Mouse (Mus musculus): ENCODE measurements around the gene Rassf4. TPM values are rescaled to one million over a fixed set of nuclear protein-coding genes. Genes with fewer than 3 reads are reported as not detected.
A peak's percentile ranks its signal among the peaks of the same experiment; 100 is the strongest.

Rassf4 gene
- polyA plus RNA-seq, 1 experiment from 2014 or later: 19.4 TPM

DNA sequence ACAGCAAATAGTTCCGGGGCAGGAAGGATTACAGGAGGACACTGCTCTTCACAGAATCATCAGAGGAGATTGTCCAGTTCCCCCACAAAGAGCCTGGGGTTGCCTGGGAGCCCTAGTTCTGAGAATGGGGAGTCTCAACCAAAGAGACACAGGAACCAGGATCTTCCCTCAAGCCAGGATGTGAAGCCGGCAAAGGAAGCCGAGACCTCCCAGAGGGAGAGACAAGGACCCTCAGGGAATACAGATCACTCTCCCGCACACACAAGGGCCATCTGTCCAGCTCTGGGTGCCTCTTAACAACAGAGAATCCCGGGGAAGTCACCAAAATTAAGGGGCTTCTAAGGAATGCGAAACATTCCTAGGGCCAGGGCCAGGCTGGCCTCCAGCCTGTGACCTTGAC, 3.6 kb upstream of the Rassf4 start:
- Histone ChIP-seq H3K9ac (replicated peaks; ENCODE audit: low read length) (no peak overlapping the region), H3K4me3 (replicated peaks; ENCODE audit: low read depth, low read length) (no peak overlapping the region), H3K27me3 (ENCODE audit: control insufficient read depth, insufficient read depth, low read length) (no peaks in the 10 kb centered on the region), H3K4me2 (ENCODE audit: low read length) (no peak overlapping the region), H3K9me3 (ENCODE audit: control insufficient read depth, low read length) (no peaks in the 10 kb centered on the region), H3K4me1 (ENCODE audit: control insufficient read depth, insufficient read depth, low read length) (0 out of 2 replicates have a peak, but pooled peaks cover 6% of the 10 kb centered on the region), H3K36me3 (ENCODE audit: control insufficient read depth, insufficient read depth, low read length) (no peaks in the 10 kb centered on the region), H3K27ac (replicated peaks; ENCODE audit: low read depth, low read length) (no peak overlapping the region)
- DNase-seq (no peak), ATAC-seq (ENCODE audit: low FRiP score, low TSS enrichment) (no peak)
- WGBS: 73% methylated on average over 6 of the region's 6 CpGs

DNA sequence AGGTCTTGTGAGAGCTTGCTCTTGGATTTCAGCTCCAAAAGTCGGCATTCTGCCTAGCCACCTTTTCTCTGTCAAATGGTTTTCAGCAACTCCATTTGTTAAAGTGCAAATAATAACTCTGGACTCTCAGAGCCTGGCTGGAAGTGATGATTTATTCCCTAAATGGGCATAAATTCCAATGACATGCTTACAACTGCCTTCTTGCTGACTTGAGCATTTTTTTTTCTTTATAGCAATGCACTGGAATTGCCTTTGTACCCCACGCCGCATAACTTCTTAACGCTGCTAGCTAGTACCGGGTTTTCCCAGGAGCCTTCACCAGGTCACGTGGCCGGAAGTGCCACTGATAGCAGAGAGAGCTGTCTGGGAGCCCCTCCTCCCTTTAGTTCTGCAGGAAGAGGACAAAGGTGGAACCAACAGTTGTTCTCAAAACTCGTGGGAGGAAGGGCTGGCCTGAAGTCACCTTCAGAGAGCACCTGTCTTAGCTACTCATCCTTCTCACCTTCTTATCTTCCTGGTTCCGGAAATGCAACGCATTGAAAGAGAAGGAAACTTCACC, 2.7 kb upstream of the Rassf4 start:
- Histone ChIP-seq H3K4me2 (ENCODE audit: low read length) (no peak overlapping the region), H3K27me3 (ENCODE audit: control insufficient read depth, insufficient read depth, low read length) (no peaks in the 10 kb centered on the region), H3K4me3 (replicated peaks; ENCODE audit: low read depth, low read length) (no peak overlapping the region), H3K4me1 (ENCODE audit: control insufficient read depth, insufficient read depth, low read length) (0 out of 2 replicates have a peak, but pooled peaks cover 6% of the 10 kb centered on the region), H3K36me3 (ENCODE audit: control insufficient read depth, insufficient read depth, low read length) (no peaks in the 10 kb centered on the region), H3K27ac (replicated peaks; ENCODE audit: low read depth, low read length) (no peak overlapping the region), H3K9me3 (ENCODE audit: control insufficient read depth, low read length) (no peaks in the 10 kb centered on the region), H3K9ac (replicated peaks; ENCODE audit: low read length) (no peak overlapping the region)
- 81% methylated on average over 10 of the region's 10 CpGs for WGBS
- ATAC-seq (ENCODE audit: low FRiP score, low TSS enrichment): no peak
- no peak for DNase-seq

DNA sequence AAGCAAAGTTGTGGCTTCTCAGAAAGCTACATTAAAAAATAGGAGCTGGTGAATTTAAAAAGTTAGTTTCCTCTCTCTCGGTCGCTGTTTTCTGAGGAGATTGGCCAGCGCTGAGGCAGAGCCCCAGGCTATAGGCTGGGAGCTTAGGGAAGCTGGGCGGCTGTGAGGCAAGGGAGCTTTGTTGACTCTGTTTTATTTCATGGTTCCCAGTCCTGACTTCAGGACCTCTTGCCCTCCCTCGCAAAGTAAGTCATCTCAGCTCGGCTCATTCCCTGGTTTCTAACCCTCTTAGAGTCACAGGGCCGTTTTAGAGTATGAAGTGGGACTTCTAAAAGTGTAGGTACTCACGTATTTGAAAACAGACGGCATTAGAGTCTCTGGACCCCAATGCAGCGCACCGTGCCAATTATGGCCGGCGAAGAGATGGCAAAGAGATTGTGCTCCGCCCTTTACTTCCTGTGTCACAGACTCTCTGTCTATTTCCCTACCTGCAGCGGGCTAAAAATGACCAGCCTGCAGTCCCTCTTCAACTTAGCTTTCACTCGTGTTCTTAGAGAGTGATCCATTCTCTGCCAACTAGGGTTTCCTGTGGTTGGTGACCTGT, 633 bp upstream of the Rassf4 start:
- H3K4me2 ChIP-seq (ENCODE audit: low read length): peak overlapping the region; percentile 98
- DNase-seq (no peak), ATAC-seq (ENCODE audit: low FRiP score, low TSS enrichment) (no peak)
- H3K9ac ChIP-seq (replicated peaks; ENCODE audit: low read length): peak overlapping the region; percentile 62; the same call in 1 of the 2 replicates
- peaks cover 20% of the 10 kb centered on the region for H3K4me1 ChIP-seq (ENCODE audit: control insufficient read depth, insufficient read depth, low read length)
- no peak overlapping the region for H3K27ac ChIP-seq (replicated peaks; ENCODE audit: low read depth, low read length)
- WGBS: 24% methylated on average over 16 of the region's 16 CpGs
- H3K9me3 ChIP-seq (ENCODE audit: control insufficient read depth, low read length): no peaks in the 10 kb centered on the region
- peak overlapping the region; percentile 52 for H3K4me3 ChIP-seq (replicated peaks; ENCODE audit: low read depth, low read length)
- no peaks in the 10 kb centered on the region for H3K27me3 ChIP-seq (ENCODE audit: control insufficient read depth, insufficient read depth, low read length)
- no peaks in the 10 kb centered on the region for H3K36me3 ChIP-seq (ENCODE audit: control insufficient read depth, insufficient read depth, low read length)

DNA sequence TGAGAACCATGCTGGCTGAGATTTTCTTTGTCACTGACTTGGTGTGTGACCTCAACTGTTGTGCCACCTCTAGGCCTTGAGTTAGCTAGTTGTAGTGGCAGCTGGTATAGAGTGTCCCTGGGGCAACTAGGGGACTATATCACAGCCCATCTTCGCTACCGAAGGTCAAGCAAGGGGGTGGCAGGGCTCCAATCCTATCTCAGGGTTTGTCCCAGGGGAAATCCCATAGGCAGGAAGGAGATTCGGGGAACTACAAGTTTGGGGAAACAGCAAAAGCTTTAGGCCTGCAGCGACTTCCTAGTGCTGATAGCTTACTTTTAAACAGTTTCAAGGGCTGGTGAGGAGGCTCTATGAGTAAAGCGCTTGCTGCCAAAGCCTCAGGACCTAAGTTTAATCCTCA, 1.4 kb downstream of the Rassf4 start:
- H3K9ac ChIP-seq (replicated peaks; ENCODE audit: low read length): no peak overlapping the region
- H3K36me3 ChIP-seq (ENCODE audit: control insufficient read depth, insufficient read depth, low read length): no peaks in the 10 kb centered on the region
- H3K4me1 ChIP-seq (ENCODE audit: control insufficient read depth, insufficient read depth, low read length): peaks cover 20% of the 10 kb centered on the region
- H3K27me3 ChIP-seq (ENCODE audit: control insufficient read depth, insufficient read depth, low read length): no peaks in the 10 kb centered on the region
- WGBS: 58% methylated on average over 5 of the region's 5 CpGs
- ATAC-seq (ENCODE audit: low FRiP score, low TSS enrichment) (no peak), DNase-seq (peak; percentile 11)
- peak overlapping the region; percentile 98 for H3K4me2 ChIP-seq (ENCODE audit: low read length)
- H3K4me3 ChIP-seq (replicated peaks; ENCODE audit: low read depth, low read length): no peak overlapping the region
- no peaks in the 10 kb centered on the region for H3K9me3 ChIP-seq (ENCODE audit: control insufficient read depth, low read length)
- H3K27ac ChIP-seq (replicated peaks; ENCODE audit: low read depth, low read length): no peak overlapping the region

DNA sequence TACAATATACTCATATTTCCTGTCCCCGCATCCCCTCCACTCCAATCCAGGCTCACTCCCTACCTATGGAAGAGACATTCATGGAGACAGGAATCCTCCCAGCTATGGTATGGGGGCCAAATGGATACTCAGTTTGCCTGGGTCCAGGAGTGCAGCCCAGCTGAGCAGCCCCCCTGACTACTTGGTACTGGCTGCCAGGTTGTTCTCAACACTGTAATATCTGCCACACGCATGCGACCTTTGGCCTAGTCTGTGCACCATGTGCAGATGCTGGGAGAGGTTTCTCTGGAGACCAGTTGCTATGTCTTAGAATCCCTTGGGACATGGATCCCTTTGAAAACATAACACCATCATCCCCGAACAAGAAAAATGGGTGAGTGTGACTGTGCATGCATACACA, 2.0 kb downstream of the Rassf4 start:
- DNase-seq: peak; percentile 26
- Histone ChIP-seq H3K9ac (replicated peaks; ENCODE audit: low read length) (no peak overlapping the region), H3K9me3 (ENCODE audit: control insufficient read depth, low read length) (no peaks in the 10 kb centered on the region), H3K4me1 (ENCODE audit: control insufficient read depth, insufficient read depth, low read length) (peaks cover 20% of the 10 kb centered on the region), H3K4me3 (replicated peaks; ENCODE audit: low read depth, low read length) (no peak overlapping the region), H3K4me2 (ENCODE audit: low read length) (peak overlapping the region; percentile 98), H3K27ac (replicated peaks; ENCODE audit: low read depth, low read length) (no peak overlapping the region), H3K27me3 (ENCODE audit: control insufficient read depth, insufficient read depth, low read length) (no peaks in the 10 kb centered on the region), H3K36me3 (ENCODE audit: control insufficient read depth, insufficient read depth, low read length) (no peaks in the 10 kb centered on the region)
- ATAC-seq (ENCODE audit: low FRiP score, low TSS enrichment): no peak
- WGBS: 75% methylated on average over 4 of the region's 4 CpGs

DNA sequence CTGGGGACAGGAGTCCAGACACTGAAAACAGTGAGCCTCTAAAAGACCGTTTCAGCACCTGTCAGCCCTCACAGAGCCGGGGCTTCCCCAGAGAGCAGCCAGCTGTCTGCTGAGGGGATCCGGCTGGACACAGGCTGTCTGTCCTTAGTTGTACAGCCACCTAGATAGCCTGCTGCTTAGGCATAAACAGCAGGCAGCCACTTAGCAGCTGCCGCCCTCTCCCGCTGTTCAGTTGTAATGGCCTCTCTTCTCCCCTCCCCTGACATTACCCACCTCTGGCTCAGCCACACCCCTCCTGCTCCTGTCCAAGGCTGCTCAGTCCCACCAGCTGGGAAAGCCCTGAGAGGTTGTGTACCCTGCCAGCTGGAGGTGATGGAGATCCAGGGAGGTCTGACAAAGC, 2.7 kb downstream of the Rassf4 start:
- DNase-seq: peak; percentile 32
- Histone ChIP-seq H3K9me3 (ENCODE audit: control insufficient read depth, low read length) (no peaks in the 10 kb centered on the region), H3K9ac (replicated peaks; ENCODE audit: low read length) (peak overlapping the region; percentile 34; the same call in 1 of the 2 replicates), H3K4me2 (ENCODE audit: low read length) (peak overlapping the region; percentile 27; the same call in 1 of the 2 replicates), H3K4me1 (ENCODE audit: control insufficient read depth, insufficient read depth, low read length) (peaks cover 20% of the 10 kb centered on the region), H3K4me3 (replicated peaks; ENCODE audit: low read depth, low read length) (no peak overlapping the region), H3K36me3 (ENCODE audit: control insufficient read depth, insufficient read depth, low read length) (no peaks in the 10 kb centered on the region), H3K27ac (replicated peaks; ENCODE audit: low read depth, low read length) (peak overlapping the region; percentile 70), H3K27me3 (ENCODE audit: control insufficient read depth, insufficient read depth, low read length) (no peaks in the 10 kb centered on the region)
- WGBS: 3% methylated on average over 5 of the region's 5 CpGs
- ATAC-seq (ENCODE audit: low FRiP score, low TSS enrichment): peak; percentile 35

DNA sequence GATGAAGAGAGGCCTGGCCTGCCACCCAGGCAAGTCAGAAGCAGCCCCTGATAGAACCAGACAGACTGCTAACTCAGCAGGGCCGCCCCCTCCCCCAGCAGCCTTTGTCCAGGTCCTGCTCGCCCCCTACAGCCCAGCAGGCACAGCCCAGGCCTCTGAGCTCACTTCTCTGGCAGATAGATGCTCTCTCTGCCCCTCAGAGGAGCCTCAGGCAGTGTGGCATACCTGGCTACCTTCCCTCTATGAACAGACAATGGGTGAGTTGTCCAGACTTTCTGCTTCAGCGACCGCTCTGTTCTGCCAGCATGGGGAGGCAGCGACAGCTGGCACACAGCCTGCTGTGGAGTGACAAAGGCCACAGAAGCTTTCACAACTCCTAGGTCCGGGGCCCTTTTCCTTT, 3.6 kb downstream of the Rassf4 start:
- Histone ChIP-seq H3K27me3 (ENCODE audit: control insufficient read depth, insufficient read depth, low read length) (no peaks in the 10 kb centered on the region), H3K4me1 (ENCODE audit: control insufficient read depth, insufficient read depth, low read length) (peaks cover 20% of the 10 kb centered on the region), H3K4me2 (ENCODE audit: low read length) (peak overlapping the region; percentile 4; the same call in 1 of the 2 replicates), H3K4me3 (replicated peaks; ENCODE audit: low read depth, low read length) (no peak overlapping the region), H3K9me3 (ENCODE audit: control insufficient read depth, low read length) (no peaks in the 10 kb centered on the region), H3K36me3 (ENCODE audit: control insufficient read depth, insufficient read depth, low read length) (no peaks in the 10 kb centered on the region), H3K27ac (replicated peaks; ENCODE audit: low read depth, low read length) (peak overlapping the region; percentile 70), H3K9ac (replicated peaks; ENCODE audit: low read length) (no peak overlapping the region)
- DNase-seq (peak; percentile 60), ATAC-seq (ENCODE audit: low FRiP score, low TSS enrichment) (peak; percentile 18; the same call in 1 of the 2 replicates)
- 7% methylated on average over 6 of the region's 6 CpGs for WGBS

DNA sequence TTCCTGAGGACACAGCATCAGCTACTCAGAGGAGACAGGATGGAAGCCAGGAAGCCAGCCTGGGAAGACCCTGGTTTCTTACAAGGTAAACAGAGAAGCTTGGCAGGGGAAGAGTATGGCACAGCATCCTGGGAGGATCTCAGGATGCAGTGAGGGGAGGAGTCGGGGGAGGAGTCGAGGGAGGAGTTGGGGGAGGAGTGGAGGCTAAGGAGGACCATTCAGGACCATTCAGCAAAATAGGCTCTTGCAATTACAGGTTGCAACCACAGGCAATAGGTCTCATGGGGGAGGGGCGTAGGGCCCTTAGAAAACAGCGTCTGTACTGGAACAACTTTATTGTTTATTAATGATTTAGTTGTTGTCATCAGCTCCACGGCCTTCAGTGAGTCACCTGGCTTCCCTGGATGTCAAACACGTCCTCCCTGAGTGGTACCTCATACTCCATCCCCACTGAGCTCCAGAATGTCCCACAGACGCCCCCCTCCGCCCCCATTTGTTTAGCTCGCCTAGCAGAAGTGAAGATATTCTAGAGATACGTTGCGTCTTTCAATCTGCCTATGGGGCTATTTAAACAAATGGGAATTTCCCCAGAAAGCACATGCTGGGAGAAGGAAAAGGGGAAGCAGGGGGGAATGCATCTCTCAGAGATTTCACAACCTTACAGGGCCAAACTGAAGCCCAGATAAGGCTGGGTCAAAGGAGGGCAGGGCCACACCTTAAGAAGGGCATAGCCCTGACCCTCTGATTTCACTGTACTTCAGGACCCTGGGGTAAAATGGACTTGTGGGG, 4.9 kb downstream of the Rassf4 start:
- Histone ChIP-seq H3K4me3 (replicated peaks; ENCODE audit: low read depth, low read length) (no peak overlapping the region), H3K9me3 (ENCODE audit: control insufficient read depth, low read length) (no peaks in the 10 kb centered on the region), H3K27me3 (ENCODE audit: control insufficient read depth, insufficient read depth, low read length) (no peaks in the 10 kb centered on the region), H3K9ac (replicated peaks; ENCODE audit: low read length) (no peak overlapping the region), H3K4me1 (ENCODE audit: control insufficient read depth, insufficient read depth, low read length) (peaks cover 20% of the 10 kb centered on the region), H3K4me2 (ENCODE audit: low read length) (no peak overlapping the region), H3K27ac (replicated peaks; ENCODE audit: low read depth, low read length) (no peak overlapping the region), H3K36me3 (ENCODE audit: control insufficient read depth, insufficient read depth, low read length) (no peaks in the 10 kb centered on the region)
- ATAC-seq (ENCODE audit: low FRiP score, low TSS enrichment): no peak
- WGBS: 49% methylated on average over 11 of the region's 11 CpGs
- DNase-seq: peak; percentile 8
